Mouse (Mus musculus): Measurements from ENCODE around the gene Slc5a4b. TPM values are rescaled to one million over a fixed set of nuclear protein-coding genes. Genes with fewer than 3 reads are reported as not detected.

Gene Slc5a4b
- total RNA-seq, 2 experiments from 2014 or later: not detected

Small RNA genes within 50 kb of the gene (microRNA-seq; reads per million reads assigned to microRNA genes)
- not detected for gene Mir6409

Other genes with a start within 250 kb of the Slc5a4b start
- gene Derl3, start 217.5 kb downstream of the Slc5a4b start, total RNA-seq (2021): 1 to 10 TPM in 1 of 2 experiments, under 1 TPM in 1; 0.93 to 2.8 TPM
- gene Smarcb1, start 189.3 kb downstream of the Slc5a4b start, total RNA-seq (2021): 10 to 100 TPM; 77.5 to 89.1 TPM
- gene Chchd10, start 177.8 kb downstream of the Slc5a4b start, total RNA-seq (2021): 1,000 to 10,000 TPM; 1,047 to 1,196 TPM
- 10 to 100 TPM in 1 of 2 experiments, 1 to 10 TPM in 1; 8.6 to 10.1 TPM for gene Mmp11, start 174.5 kb downstream of the Slc5a4b start, total RNA-seq (2021)
- 1 to 10 TPM in 1 of 2 experiments, under 1 TPM in 1; 0.83 to 2.3 TPM for gene Gm867, start 170.3 kb downstream of the Slc5a4b start, total RNA-seq (2021)
- not detected for gene Vpreb3, start 167.9 kb downstream of the Slc5a4b start, total RNA-seq (2021)
- gene Gm5134, start 156.4 kb downstream of the Slc5a4b start, total RNA-seq (2021): not detected
- gene Zfp280b, start 78.3 kb downstream of the Slc5a4b start, total RNA-seq (2021): 1 to 10 TPM; 8.5 to 8.8 TPM
- not detected for gene Slc5a4a, start 36.5 kb upstream of the Slc5a4b start, total RNA-seq (2021)
- gene Prmt2, start 126.9 kb upstream of the Slc5a4b start, total RNA-seq (2021): 10 to 100 TPM; 21.3 to 25.5 TPM
- gene S100b, start 142.9 kb upstream of the Slc5a4b start, total RNA-seq (2021): 10 to 100 TPM; 12.1 to 17.8 TPM
- gene Dip2a, start 234.3 kb upstream of the Slc5a4b start, total RNA-seq (2021): 10 to 100 TPM; 21.5 to 26.9 TPM

Measured in adrenal gland, postnatal 36 days (tissue).